Mouse (Mus musculus): ENCODE measurements around the gene Gpc4. TPM values are rescaled to one million over a fixed set of nuclear protein-coding genes. Genes with fewer than 3 reads are reported as not detected.

The Gpc4 gene
- polyA plus RNA-seq, 1 experiment from 2014 or later = 41.9 TPM

GRCm38 (mm10) chrX:52144491-52144890 is 20.6 kb downstream of the Gpc4 start:
- Histone ChIP-seq H3K4me3 (no peak overlapping the region), H3K27me3 (no peaks in the 10 kb centered on the region), H3K27ac (no peak overlapping the region), H3K36me3 (no peaks in the 10 kb centered on the region), H3K9ac (no peak overlapping the region), H3K9me3 (no peaks in the 10 kb centered on the region), H3K4me1 (no peaks in the 10 kb centered on the region), H3K4me2 (replicated peaks) (no peak overlapping the region)
- 63% methylated on average over 7 of the region's 7 CpGs for WGBS
- no peak for ATAC-seq (ENCODE audit: insufficient number of reproducible peaks, insufficient read depth, low FRiP score, low TSS enrichment)

DNA sequence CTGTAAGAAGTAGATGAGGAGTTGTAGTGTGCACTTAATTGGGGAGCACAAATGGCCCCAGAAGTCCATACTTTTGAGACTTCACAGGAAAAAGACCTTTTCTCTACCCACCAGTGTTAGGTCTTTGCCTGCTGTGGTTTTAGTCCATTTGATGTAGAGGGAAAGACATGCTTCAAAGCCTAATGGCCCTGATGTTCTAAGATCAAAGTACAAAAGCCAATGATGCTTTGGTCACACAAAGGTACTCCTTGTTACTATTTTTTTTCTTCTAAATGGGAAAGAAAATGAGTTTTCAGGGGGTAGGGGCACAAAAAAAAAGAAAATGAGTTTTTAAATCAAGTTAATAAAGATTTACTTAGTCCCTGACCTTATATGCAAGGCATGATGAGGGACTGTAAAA is 24.7 kb downstream of the Gpc4 start:
- H3K9ac ChIP-seq = no peak overlapping the region
- H3K27me3 ChIP-seq = no peaks in the 10 kb centered on the region
- H3K4me1 ChIP-seq = no peaks in the 10 kb centered on the region
- H3K36me3 ChIP-seq = no peaks in the 10 kb centered on the region
- no peak for ATAC-seq (ENCODE audit: insufficient number of reproducible peaks, insufficient read depth, low FRiP score, low TSS enrichment)
- no peak overlapping the region for H3K4me3 ChIP-seq
- H3K9me3 ChIP-seq = no peaks in the 10 kb centered on the region
- H3K27ac ChIP-seq = no peak overlapping the region
- no peak overlapping the region for H3K4me2 ChIP-seq (replicated peaks)

DNA sequence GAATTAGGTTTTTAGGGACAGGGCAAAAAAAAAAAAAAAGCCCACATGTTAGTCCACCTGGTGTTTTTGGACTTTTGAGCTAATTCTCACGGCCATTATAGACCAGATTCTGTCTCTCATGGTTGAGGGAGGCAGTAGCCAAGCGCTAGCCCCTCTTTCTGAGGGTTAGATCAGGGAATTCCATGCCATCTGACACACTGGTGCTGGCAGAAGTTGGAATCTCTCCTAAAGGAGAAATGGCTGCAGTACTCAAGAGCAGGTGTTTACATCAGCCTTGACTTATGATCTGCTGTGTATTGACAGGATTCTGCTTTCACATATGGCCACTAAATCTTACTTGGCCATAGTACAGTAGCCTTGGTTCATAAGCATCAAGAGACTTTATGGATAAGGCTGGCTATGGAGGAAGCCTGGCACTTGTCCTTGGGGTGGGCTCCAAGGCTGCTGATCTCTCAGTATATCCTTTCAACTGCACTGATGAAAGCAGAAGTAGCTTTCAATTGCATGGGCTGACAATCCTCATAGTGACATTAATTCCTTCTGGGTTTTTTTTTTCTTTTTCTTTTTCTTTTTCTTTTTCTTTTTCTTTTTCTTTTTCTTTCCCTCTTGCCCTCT is 26.5 kb downstream of the Gpc4 start:
- Histone ChIP-seq H3K27me3 (no peaks in the 10 kb centered on the region), H3K4me1 (no peaks in the 10 kb centered on the region), H3K9ac (no peak overlapping the region), H3K9me3 (no peaks in the 10 kb centered on the region), H3K27ac (no peak overlapping the region), H3K4me2 (replicated peaks) (no peak overlapping the region), H3K4me3 (no peak overlapping the region), H3K36me3 (no peaks in the 10 kb centered on the region)
- WGBS = 63% methylated on average over 2 of the region's 2 CpGs
- no peak for ATAC-seq (ENCODE audit: insufficient number of reproducible peaks, insufficient read depth, low FRiP score, low TSS enrichment)

GRCm38 (mm10) chrX:52138033-52138432 is 27.0 kb downstream of the Gpc4 start:
- Histone ChIP-seq H3K9ac (no peak overlapping the region), H3K4me1 (no peaks in the 10 kb centered on the region), H3K36me3 (no peaks in the 10 kb centered on the region), H3K4me3 (no peak overlapping the region), H3K27me3 (no peaks in the 10 kb centered on the region), H3K4me2 (replicated peaks) (no peak overlapping the region), H3K27ac (no peak overlapping the region), H3K9me3 (no peaks in the 10 kb centered on the region)
- ATAC-seq (ENCODE audit: insufficient number of reproducible peaks, insufficient read depth, low FRiP score, low TSS enrichment) = no peak
- 65% methylated on average over 5 of the region's 5 CpGs for WGBS

DNA sequence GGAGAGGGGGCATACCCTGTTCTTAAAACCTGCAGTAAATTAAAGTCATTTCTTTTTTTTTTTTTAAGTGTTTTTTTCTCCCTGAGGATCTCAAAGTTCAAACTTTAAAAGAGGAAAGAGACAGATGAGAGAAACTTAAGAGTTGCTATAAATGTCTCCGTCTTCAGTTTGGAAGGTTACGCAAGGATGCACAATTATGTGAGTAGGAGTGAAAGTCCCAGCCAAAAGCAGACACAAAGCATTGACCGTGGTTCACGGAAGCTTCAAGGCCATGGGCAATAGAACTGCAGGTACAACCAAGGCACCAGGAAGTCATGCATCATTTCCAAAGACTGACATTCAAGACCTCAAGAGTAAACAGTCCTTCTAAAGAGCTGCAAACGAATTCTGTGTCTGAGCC is 28.5 kb downstream of the Gpc4 start:
- no peak overlapping the region for H3K4me2 ChIP-seq (replicated peaks)
- H3K4me3 ChIP-seq = no peak overlapping the region
- no peak for ATAC-seq (ENCODE audit: insufficient number of reproducible peaks, insufficient read depth, low FRiP score, low TSS enrichment)
- H3K9me3 ChIP-seq = no peaks in the 10 kb centered on the region
- H3K27me3 ChIP-seq = no peaks in the 10 kb centered on the region
- 85% methylated on average over 5 of the region's 5 CpGs for WGBS
- H3K36me3 ChIP-seq = no peaks in the 10 kb centered on the region
- H3K4me1 ChIP-seq = no peaks in the 10 kb centered on the region
- H3K9ac ChIP-seq = no peak overlapping the region
- H3K27ac ChIP-seq = no peak overlapping the region

- H3K4me1 ChIP-seq = no peaks in the 10 kb centered on the region
- WGBS = 100% methylated on average over 1 of the region's 1 CpGs
- no peaks in the 10 kb centered on the region for H3K36me3 ChIP-seq
- H3K9me3 ChIP-seq = no peaks in the 10 kb centered on the region
- no peaks in the 10 kb centered on the region for H3K27me3 ChIP-seq
- no peak for ATAC-seq (ENCODE audit: insufficient number of reproducible peaks, insufficient read depth, low FRiP score, low TSS enrichment)
- H3K9ac ChIP-seq = no peak overlapping the region
- no peak overlapping the region for H3K27ac ChIP-seq
- H3K4me3 ChIP-seq = no peak overlapping the region
- no peak overlapping the region for H3K4me2 ChIP-seq (replicated peaks)
Observed at GRCm38 (mm10) chrX:52129604-52130003, 35.4 kb downstream of the Gpc4 start.

GRCm38 (mm10) chrX:52128794-52129193 is 36.3 kb downstream of the Gpc4 start:
- Histone ChIP-seq H3K4me2 (replicated peaks) (no peak overlapping the region), H3K4me1 (no peaks in the 10 kb centered on the region), H3K27ac (no peak overlapping the region), H3K27me3 (no peaks in the 10 kb centered on the region), H3K36me3 (no peaks in the 10 kb centered on the region), H3K9me3 (no peaks in the 10 kb centered on the region), H3K9ac (no peak overlapping the region), H3K4me3 (no peak overlapping the region)
- no peak for ATAC-seq (ENCODE audit: insufficient number of reproducible peaks, insufficient read depth, low FRiP score, low TSS enrichment)
- WGBS = 82% methylated on average over 4 of the region's 4 CpGs

GRCm38 (mm10) chrX:52113651-52114050 is 51.4 kb downstream of the Gpc4 start:
- Histone ChIP-seq H3K4me2 (replicated peaks) (no peak overlapping the region), H3K36me3 (no peaks in the 10 kb centered on the region), H3K4me1 (no peaks in the 10 kb centered on the region), H3K9ac (no peak overlapping the region), H3K4me3 (no peak overlapping the region), H3K9me3 (no peaks in the 10 kb centered on the region), H3K27ac (no peak overlapping the region), H3K27me3 (no peaks in the 10 kb centered on the region)
- WGBS = 85% methylated on average over 5 of the region's 5 CpGs
- ATAC-seq (ENCODE audit: insufficient number of reproducible peaks, insufficient read depth, low FRiP score, low TSS enrichment) = no peak

- no peaks in the 10 kb centered on the region for H3K9me3 ChIP-seq
- no peaks in the 10 kb centered on the region for H3K36me3 ChIP-seq
- H3K9ac ChIP-seq = no peak overlapping the region
- no peaks in the 10 kb centered on the region for H3K4me1 ChIP-seq
- H3K4me2 ChIP-seq (replicated peaks) = no peak overlapping the region
- no peak overlapping the region for H3K27ac ChIP-seq
- H3K4me3 ChIP-seq = no peak overlapping the region
- 40% methylated on average over 2 of the region's 2 CpGs for WGBS
- no peaks in the 10 kb centered on the region for H3K27me3 ChIP-seq
- ATAC-seq (ENCODE audit: insufficient number of reproducible peaks, insufficient read depth, low FRiP score, low TSS enrichment) = no peak
Observed at GRCm38 (mm10) chrX:52109663-52110062, 55.4 kb downstream of the Gpc4 start.

DNA sequence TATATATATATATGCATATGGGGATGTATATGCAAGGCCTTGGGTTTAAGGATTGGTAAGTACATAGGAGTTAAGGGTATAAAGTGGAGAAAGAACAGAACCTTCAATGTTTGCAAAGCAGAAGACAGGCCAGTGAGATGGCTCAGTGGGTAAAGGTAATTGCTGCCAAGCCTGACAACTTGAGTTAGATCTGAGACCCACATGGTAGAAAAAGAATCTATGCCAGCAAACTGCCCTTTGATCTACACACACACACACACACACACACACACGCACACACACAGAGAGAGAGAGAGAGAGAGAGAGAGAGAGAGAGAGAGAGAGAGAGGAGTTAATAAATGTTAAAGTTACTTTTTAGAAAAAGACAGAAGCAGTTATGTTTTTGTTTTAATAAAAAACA is 56.1 kb downstream of the Gpc4 start:
- no peak for ATAC-seq (ENCODE audit: insufficient number of reproducible peaks, insufficient read depth, low FRiP score, low TSS enrichment)
- no peaks in the 10 kb centered on the region for H3K9me3 ChIP-seq
- WGBS = 60% methylated on average over 1 of the region's 1 CpGs
- H3K4me3 ChIP-seq = no peak overlapping the region
- no peaks in the 10 kb centered on the region for H3K4me1 ChIP-seq
- no peak overlapping the region for H3K27ac ChIP-seq
- no peaks in the 10 kb centered on the region for H3K36me3 ChIP-seq
- no peak overlapping the region for H3K4me2 ChIP-seq (replicated peaks)
- H3K9ac ChIP-seq = no peak overlapping the region
- no peaks in the 10 kb centered on the region for H3K27me3 ChIP-seq

DNA sequence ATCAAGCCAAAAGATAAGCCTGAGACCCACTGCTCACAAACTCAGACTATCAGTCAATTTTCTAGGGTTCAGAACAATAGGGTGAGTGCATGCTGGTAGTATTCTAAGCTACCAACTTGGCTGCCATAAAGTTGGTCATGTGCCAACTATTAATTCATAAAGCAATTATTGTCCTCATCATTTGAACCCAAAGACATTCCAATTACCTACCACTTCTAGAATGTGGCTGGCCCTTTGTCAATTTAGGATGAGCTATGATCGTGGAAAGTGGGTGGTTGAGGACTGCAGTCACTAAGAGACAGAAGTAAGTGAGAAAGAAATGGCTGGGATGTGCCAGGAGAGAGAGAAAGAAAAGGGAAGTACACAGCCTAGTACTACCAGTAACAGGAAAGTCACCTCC is 61.3 kb downstream of the Gpc4 start:
- Histone ChIP-seq H3K4me1 (no peaks in the 10 kb centered on the region), H3K4me3 (no peak overlapping the region), H3K9ac (no peak overlapping the region), H3K36me3 (no peaks in the 10 kb centered on the region), H3K27ac (no peak overlapping the region), H3K27me3 (no peaks in the 10 kb centered on the region), H3K9me3 (no peaks in the 10 kb centered on the region), H3K4me2 (replicated peaks) (no peak overlapping the region)
- WGBS = 89% methylated on average over 1 of the region's 1 CpGs
- no peak for ATAC-seq (ENCODE audit: insufficient number of reproducible peaks, insufficient read depth, low FRiP score, low TSS enrichment)

GRCm38 (mm10) chrX:52101940-52102339 is 63.1 kb downstream of the Gpc4 start:
- no peak for ATAC-seq (ENCODE audit: insufficient number of reproducible peaks, insufficient read depth, low FRiP score, low TSS enrichment)
- H3K36me3 ChIP-seq = no peaks in the 10 kb centered on the region
- H3K4me3 ChIP-seq = no peak overlapping the region
- H3K27me3 ChIP-seq = no peaks in the 10 kb centered on the region
- H3K9ac ChIP-seq = no peak overlapping the region
- H3K4me2 ChIP-seq (replicated peaks) = no peak overlapping the region
- H3K9me3 ChIP-seq = no peaks in the 10 kb centered on the region
- WGBS = 87% methylated on average over 1 of the region's 1 CpGs
- no peak overlapping the region for H3K27ac ChIP-seq
- no peaks in the 10 kb centered on the region for H3K4me1 ChIP-seq

GRCm38 (mm10) chrX:52101445-52101844 is 63.6 kb downstream of the Gpc4 start:
- Histone ChIP-seq H3K36me3 (no peaks in the 10 kb centered on the region), H3K9ac (no peak overlapping the region), H3K9me3 (no peaks in the 10 kb centered on the region), H3K4me1 (no peaks in the 10 kb centered on the region), H3K4me3 (no peak overlapping the region), H3K27ac (no peak overlapping the region), H3K27me3 (no peaks in the 10 kb centered on the region), H3K4me2 (replicated peaks) (no peak overlapping the region)
- WGBS = 77% methylated on average over 6 of the region's 6 CpGs
- ATAC-seq (ENCODE audit: insufficient number of reproducible peaks, insufficient read depth, low FRiP score, low TSS enrichment) = no peak
